In genomic region chr10:95143446-95144114, GRCm38 (mm10) we compare ENCODE assay signal across 8 mouse cellular contexts.
DNase-seq lines count a peak whose midpoint lies in the region; ATAC-seq and TF ChIP-seq lines count a peak whose summit lies in the region.

No protein-coding gene starts in this region.

- peak overlapping the region; percentile 46 for H3K9ac ChIP-seq in midbrain, embryonic 11.5 days (ENCODE audit: low read length)

- peak overlapping the region; percentile 85 for H3K27ac ChIP-seq in hindbrain, embryonic 10.5 days
- peak overlapping the region; percentile 27; the same call in 1 of the 2 replicates for H3K27ac ChIP-seq in midbrain, embryonic 11.5 days (ENCODE audit: low read depth, low read length)
- H3K27ac ChIP-seq in cerebellum, adult 2 months (ENCODE audit: insufficient read depth, low read length): no peak overlapping the region

- TF ChIP-seq POLR2A in cerebellum, adult 2 months (IDR thresholded peaks at IDR 0.05; ENCODE audit: borderline replicate concordance, insufficient read depth, low read length): no peak

- peak; percentile 82 for DNase-seq in heart, adult 11 months
- DNase-seq in heart, postnatal 25 days (ENCODE audit: low spot score): no peak
- DNase-seq in embryo, embryonic 10 days (ENCODE audit: low spot score): peak; percentile 31
- peak; percentile 31 for DNase-seq in hindbrain, embryonic 10.5 days (ENCODE audit: low spot score)
- DNase-seq in midbrain, embryonic 11.5 days (ENCODE audit: low spot score, missing footprints): peak; percentile 90
- DNase-seq in left cerebral cortex, postnatal 36 days (ENCODE audit: low spot score in 2 of 2): no peak
- DNase-seq in cerebellum, adult 2 months: no peak
- DNase-seq in adrenal gland, adult 2 months: no peak

- H3K4me2 ChIP-seq in midbrain, embryonic 11.5 days: peak overlapping the region; percentile 5; the same call in 1 of the 2 replicates

- no peaks in the 10 kb centered on the region for H3K36me3 ChIP-seq in hindbrain, embryonic 10.5 days
- no peaks in the 10 kb centered on the region for H3K36me3 ChIP-seq in midbrain, embryonic 11.5 days (ENCODE audit: control insufficient read depth, insufficient read depth, low read length)

- no peak overlapping the region for H3K4me3 ChIP-seq in hindbrain, embryonic 10.5 days
- no peak overlapping the region for H3K4me3 ChIP-seq in midbrain, embryonic 11.5 days (ENCODE audit: low read depth, low read length)
- H3K4me3 ChIP-seq in cerebellum, adult 2 months (replicated peaks; ENCODE audit: insufficient read depth, low read depth, low read length): no peak overlapping the region

- no peak for ATAC-seq in midbrain, embryonic 11.5 days (ENCODE audit: low FRiP score)

- intact Hi-C loops in heart, postnatal 25 days (cut with DNase I): loop anchor here (1.0 to 10.0 kb wide), 3 partner anchors 111 to 179 kb away; no protein-coding TSS in a partner anchor
- intact Hi-C loops in left cerebral cortex, postnatal 36 days (cut with DNase I): no loop called here

- H3K4me1 ChIP-seq in hindbrain, embryonic 10.5 days (replicated peaks): peaks cover 58% of the 10 kb centered on the region
- peaks cover 29% of the 10 kb centered on the region for H3K4me1 ChIP-seq in midbrain, embryonic 11.5 days (ENCODE audit: control insufficient read depth, insufficient read depth, low read length)
- H3K4me1 ChIP-seq in cerebellum, adult 2 months (ENCODE audit: control insufficient read depth, insufficient read depth, low read length): peaks cover 12% of the 10 kb centered on the region; the same call in 1 of the 2 replicates

- no peak for TF ChIP-seq CTCF in cerebellum, adult 2 months (IDR thresholded peaks at IDR 0.05; ENCODE audit: borderline replicate concordance, insufficient read depth, low read depth, low read length)

- no peaks in the 10 kb centered on the region for H3K9me3 ChIP-seq in hindbrain, embryonic 10.5 days
- H3K9me3 ChIP-seq in midbrain, embryonic 11.5 days (ENCODE audit: control insufficient read depth, low read length): no peaks in the 10 kb centered on the region

- no peaks in the 10 kb centered on the region for H3K27me3 ChIP-seq in hindbrain, embryonic 10.5 days (ENCODE audit: insufficient read depth, poor library complexity, severe bottlenecking)
- no peaks in the 10 kb centered on the region for H3K27me3 ChIP-seq in midbrain, embryonic 11.5 days (ENCODE audit: control insufficient read depth, insufficient read depth, low read length)
- no peaks in the 10 kb centered on the region for H3K27me3 ChIP-seq in cerebellum, adult 2 months (ENCODE audit: control insufficient read depth, insufficient read depth, low read length)

- 9% methylated on average over 2 of the region's 2 CpGs for WGBS in hindbrain, embryonic 10.5 days
- WGBS in midbrain, embryonic 11.5 days: 8% methylated on average over 2 of the region's 2 CpGs
- 55% methylated on average over 2 of the region's 2 CpGs for WGBS in cerebellum, adult 2 months

Comparison
In these comparisons a context has a peak if more than half of its experiments do, and no peak if none do; other contexts are left out.
1. DNase-seq: peak in heart, adult 11 months (single experiment), embryo, embryonic 10 days (single experiment), hindbrain, embryonic 10.5 days (single experiment) and midbrain, embryonic 11.5 days (single experiment); none in heart, postnatal 25 days (single experiment), left cerebral cortex, postnatal 36 days (0 of 2), cerebellum, adult 2 months (0 of 2) and adrenal gland, adult 2 months (single experiment).